Mouse (Mus musculus) midbrain, embryonic 16.5 days (tissue): ENCODE measurements at regions not wholly inside any gene's neighbourhood (a gene's known extent, or its start where the extent isn't known, plus 50 kb on each side); places are given as distances from the start of the nearest gene placed in this dataset.
A peak's percentile ranks its signal among the peaks of the same experiment; 100 is the strongest.

Experiments used
- ATAC-seq: fragments of 200-750 bp; cut with Nextera tagmentation; 2 replicates; pipeline ENCODE4 v1.8.0; 2017; ENCODE audit warnings: moderate TSS enrichment
- H3K27ac ChIP-seq: fragments of 300-500 bp; sonication (generic); 2 replicates; pipeline ENCODE4 v1.5.1; 2014; ENCODE audit warnings: mild to moderate bottlenecking, low read length, mixed read lengths
- H3K27me3 ChIP-seq: fragments of 300-500 bp; sonication (generic); 2 replicates; pipeline ENCODE4 v1.6.1; 2014; ENCODE audit warnings: low read depth, low read length, mixed read lengths; ENCODE audit not compliant: control insufficient read depth, insufficient read depth
- H3K36me3 ChIP-seq: fragments of 300-500 bp; sonication (generic); 2 replicates; pipeline ENCODE4 v1.6.1; 2014; ENCODE audit warnings: mild to moderate bottlenecking, low read length, moderate library complexity, mixed read lengths; ENCODE audit not compliant: control insufficient read depth, insufficient read depth
- H3K4me1 ChIP-seq: fragments of 300-500 bp; sonication (generic); 2 replicates; pipeline ENCODE4 v1.6.1; 2014; ENCODE audit warnings: mild to moderate bottlenecking, low read length, mixed read lengths; ENCODE audit not compliant: control insufficient read depth, insufficient read depth
- H3K4me2 ChIP-seq: fragments of 300-500 bp; sonication (generic); 2 replicates; pipeline ENCODE4 v1.6.1; 2014; ENCODE audit warnings: mild to moderate bottlenecking, low read length, mixed read lengths
- H3K4me3 ChIP-seq: fragments of 300-500 bp; sonication (generic); 2 replicates; pipeline ENCODE4 v1.5.1; 2014; ENCODE audit warnings: low read depth, mild to moderate bottlenecking, low read length, moderate library complexity, mixed read lengths
- H3K9ac ChIP-seq: fragments of 300-500 bp; sonication (generic); 2 replicates; pipeline ENCODE4 v1.6.1; 2014; ENCODE audit warnings: low read depth, low read length, mixed read lengths
- H3K9me3 ChIP-seq: fragments of 300-500 bp; sonication (generic); replicated peaks from 2 replicates; pipeline ENCODE4 v1.6.1; 2014; ENCODE audit warnings: mild to moderate bottlenecking, low read length, mixed read lengths; ENCODE audit not compliant: control insufficient read depth, poor library complexity, severe bottlenecking
- WGBS: fragments of 180-500 bp; shearing (Covaris S2); extraction: QIAGEN DNeasy Blood & Tissue Kit; methylation state at CpG from one replicate; pipeline ENCODE4 v1.1.7; 2014; 5-methylcytosine and 5-hydroxymethylcytosine counted together

GRCm38 (mm10) chr10:119146342-119146741 lies 93.5 kb downstream of the Cand1 start:
- Histone ChIP-seq H3K4me1 (no peaks in the 10 kb centered on the region), H3K9me3 (no peaks in the 10 kb centered on the region), H3K9ac (no peak overlapping the region), H3K27me3 (no peaks in the 10 kb centered on the region), H3K4me3 (no peak overlapping the region), H3K4me2 (no peak overlapping the region), H3K36me3 (no peaks in the 10 kb centered on the region), H3K27ac (no peak overlapping the region)
- 74% methylated on average over 6 of the region's 6 CpGs for WGBS
- no peak for ATAC-seq

DNA sequence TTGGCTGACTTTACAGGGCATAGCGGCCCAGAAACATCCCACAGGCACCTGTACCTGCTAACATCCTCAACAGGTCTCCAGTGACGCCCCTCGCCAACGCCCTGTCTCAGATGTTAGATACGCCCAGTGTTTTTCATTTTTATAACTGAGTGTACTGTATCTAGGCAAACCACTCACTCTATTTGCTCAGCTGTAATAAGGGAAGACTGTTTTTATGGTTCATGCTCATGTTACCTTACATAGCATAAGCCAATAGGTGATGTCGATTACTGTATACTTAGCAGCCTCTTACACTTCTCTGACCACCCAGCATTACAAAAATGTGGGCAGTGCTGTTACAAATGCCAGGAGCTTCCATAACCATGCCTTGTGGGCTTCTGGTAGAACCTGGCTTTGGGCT lies 97.0 kb downstream of the Cand1 start:
- Histone ChIP-seq H3K36me3 (no peaks in the 10 kb centered on the region), H3K4me2 (no peak overlapping the region), H3K9ac (no peak overlapping the region), H3K27me3 (no peaks in the 10 kb centered on the region), H3K4me3 (no peak overlapping the region), H3K4me1 (no peaks in the 10 kb centered on the region), H3K9me3 (no peaks in the 10 kb centered on the region), H3K27ac (no peak overlapping the region)
- 94% methylated on average over 6 of the region's 6 CpGs for WGBS
- ATAC-seq = no peak

DNA sequence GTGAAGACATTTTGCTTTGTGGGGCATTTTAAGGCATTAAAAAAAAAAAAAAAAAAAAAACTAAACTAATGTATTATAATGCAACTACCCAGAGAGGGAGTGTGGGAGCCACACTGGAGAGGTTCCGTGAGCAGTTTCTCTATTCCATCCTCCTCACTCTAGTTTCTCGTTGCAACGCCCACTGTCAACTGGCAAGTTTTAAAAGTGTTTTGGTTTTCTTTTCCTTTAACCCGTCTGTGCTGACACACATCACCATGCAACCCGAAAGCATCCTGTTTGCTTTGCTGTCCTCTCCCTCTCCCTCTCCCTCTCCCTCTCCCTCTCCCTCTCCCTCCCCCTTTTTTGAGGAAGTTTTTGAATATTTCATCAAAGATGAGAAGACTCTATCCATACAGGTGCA lies 97.5 kb downstream of the Cand1 start:
- no peaks in the 10 kb centered on the region for H3K36me3 ChIP-seq
- no peak overlapping the region for H3K9ac ChIP-seq
- H3K27me3 ChIP-seq = no peaks in the 10 kb centered on the region
- no peak for ATAC-seq
- no peak overlapping the region for H3K4me2 ChIP-seq
- WGBS = 86% methylated on average over 5 of the region's 5 CpGs
- H3K9me3 ChIP-seq = no peaks in the 10 kb centered on the region
- no peaks in the 10 kb centered on the region for H3K4me1 ChIP-seq
- H3K4me3 ChIP-seq = no peak overlapping the region
- H3K27ac ChIP-seq = no peak overlapping the region

GRCm38 (mm10) chr10:119138237-119138636 lies 101.6 kb downstream of the Cand1 start:
- Histone ChIP-seq H3K36me3 (no peaks in the 10 kb centered on the region), H3K4me1 (no peaks in the 10 kb centered on the region), H3K4me3 (no peak overlapping the region), H3K9ac (no peak overlapping the region), H3K27me3 (no peaks in the 10 kb centered on the region), H3K9me3 (no peaks in the 10 kb centered on the region), H3K4me2 (no peak overlapping the region), H3K27ac (no peak overlapping the region)
- ATAC-seq = no peak
- 77% methylated on average over 6 of the region's 6 CpGs for WGBS

GRCm38 (mm10) chr10:119135489-119135924 lies 104.3 kb downstream of the Cand1 start:
- Histone ChIP-seq H3K9ac (no peak overlapping the region), H3K9me3 (no peaks in the 10 kb centered on the region), H3K4me2 (no peak overlapping the region), H3K27ac (no peak overlapping the region), H3K27me3 (no peaks in the 10 kb centered on the region), H3K4me3 (no peak overlapping the region), H3K36me3 (no peaks in the 10 kb centered on the region), H3K4me1 (no peaks in the 10 kb centered on the region; the same call in 1 of the 2 replicates)
- WGBS = 59% methylated on average over 11 of the region's 11 CpGs
- no peak for ATAC-seq

DNA sequence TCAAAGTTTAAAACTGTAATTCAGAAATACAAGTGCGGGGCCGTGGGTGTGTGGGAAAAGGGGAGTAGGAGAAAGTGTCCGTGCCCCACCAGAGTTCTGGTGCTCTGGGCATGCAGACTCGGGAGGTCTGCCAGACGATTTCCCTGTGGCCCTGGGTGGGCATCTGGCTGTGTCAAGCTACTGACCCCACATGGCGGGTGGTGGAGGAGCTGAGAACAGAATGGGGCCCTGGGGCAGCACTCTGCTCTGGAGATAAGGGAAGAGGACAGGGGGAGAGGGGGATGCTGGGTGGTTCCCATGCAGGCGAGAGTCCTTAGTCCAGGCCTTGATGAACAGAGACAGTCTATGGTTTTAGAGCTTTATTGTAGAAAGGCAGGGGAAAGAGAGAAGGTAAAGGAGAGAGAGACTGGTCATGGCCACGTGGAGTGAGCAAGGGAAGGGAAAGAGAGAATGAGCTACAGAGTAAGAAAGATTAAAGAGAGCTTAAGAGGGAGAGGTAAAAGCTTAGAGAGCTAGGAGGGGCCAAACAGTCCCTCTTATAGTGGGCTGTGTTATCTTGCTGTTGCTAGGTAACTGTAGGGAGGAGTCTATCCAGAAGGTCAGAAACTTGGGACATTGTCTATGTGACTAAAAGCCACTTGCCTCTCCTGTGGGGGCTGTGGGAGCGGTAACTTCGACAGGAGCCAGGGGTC lies 104.9 kb downstream of the Cand1 start:
- Histone ChIP-seq H3K9me3 (no peaks in the 10 kb centered on the region), H3K9ac (no peak overlapping the region), H3K4me2 (no peak overlapping the region), H3K36me3 (no peaks in the 10 kb centered on the region), H3K4me1 (no peaks in the 10 kb centered on the region; the same call in 1 of the 2 replicates), H3K27ac (no peak overlapping the region), H3K27me3 (no peaks in the 10 kb centered on the region), H3K4me3 (no peak overlapping the region)
- ATAC-seq = no peak
- WGBS = 56% methylated on average over 10 of the region's 10 CpGs

- Histone ChIP-seq H3K4me2 (peak overlapping the region; percentile 36), H3K27me3 (no peaks in the 10 kb centered on the region), H3K36me3 (no peaks in the 10 kb centered on the region), H3K4me1 (no peaks in the 10 kb centered on the region; the same call in 1 of the 2 replicates), H3K4me3 (no peak overlapping the region), H3K9ac (no peak overlapping the region), H3K27ac (no peak overlapping the region), H3K9me3 (no peaks in the 10 kb centered on the region)
- peak; percentile 25; the same call in 1 of the 2 replicates for ATAC-seq
- WGBS = 29% methylated on average over 16 of the region's 16 CpGs
Measured at GRCm38 (mm10) chr10:119131977-119132376, 107.9 kb downstream of the Cand1 start.

- Histone ChIP-seq H3K4me1 (no peaks in the 10 kb centered on the region; the same call in 1 of the 2 replicates), H3K9me3 (no peaks in the 10 kb centered on the region), H3K4me3 (no peak overlapping the region), H3K36me3 (no peaks in the 10 kb centered on the region), H3K9ac (no peak overlapping the region), H3K27ac (no peak overlapping the region), H3K27me3 (no peaks in the 10 kb centered on the region), H3K4me2 (no peak overlapping the region)
- no peak for ATAC-seq
- WGBS = 81% methylated on average over 6 of the region's 6 CpGs
Measured at GRCm38 (mm10) chr10:119130676-119131075, 109.2 kb downstream of the Cand1 start.

GRCm38 (mm10) chr10:119128035-119128434 lies 111.8 kb downstream of the Cand1 start:
- no peak overlapping the region for H3K9ac ChIP-seq
- no peaks in the 10 kb centered on the region for H3K9me3 ChIP-seq
- H3K36me3 ChIP-seq = no peaks in the 10 kb centered on the region
- no peak for ATAC-seq
- no peaks in the 10 kb centered on the region; the same call in 1 of the 2 replicates for H3K4me1 ChIP-seq
- H3K27me3 ChIP-seq = no peaks in the 10 kb centered on the region
- no peak overlapping the region for H3K4me3 ChIP-seq
- H3K4me2 ChIP-seq = no peak overlapping the region
- H3K27ac ChIP-seq = no peak overlapping the region
- 95% methylated on average over 3 of the region's 3 CpGs for WGBS
